Mouse (Mus musculus) embryonic fibroblast, embryonic 13.5 days (primary cell): ENCODE measurements at regions not wholly inside any gene's neighbourhood (a gene's known extent, or its start where the extent isn't known, plus 50 kb on each side); places are given as distances from the start of the nearest gene placed in this dataset.

Experiments used
- H3K27ac ChIP-seq: 2 replicates; pipeline ENCODE4 v1.5.1; 2012; ENCODE audit warnings: low read length, control low read depth, inconsistent platforms; ENCODE audit not compliant: insufficient read depth
- H3K4me1 ChIP-seq: 2 replicates; pipeline ENCODE4 v1.6.1; 2011; ENCODE audit warnings: low read length; ENCODE audit not compliant: control insufficient read depth, insufficient read depth
- H3K4me3 ChIP-seq: 2 replicates; pipeline ENCODE4 v1.5.1; 2011; ENCODE audit warnings: mild to moderate bottlenecking, control low read depth, low read length; ENCODE audit not compliant: insufficient read depth
- CTCF ChIP-seq: IDR thresholded peaks from 2 replicates; pipeline ENCODE4 v1.5.1; 2011; ENCODE audit warnings: mild to moderate bottlenecking, control low read depth, low read length, moderate library complexity, borderline replicate concordance; ENCODE audit not compliant: insufficient read depth
- POLR2A ChIP-seq: IDR thresholded peaks from 2 replicates; pipeline ENCODE4 v1.6.1; 2011; ENCODE audit warnings: low read depth, mild to moderate bottlenecking, control low read depth, low read length, moderate library complexity

DNA sequence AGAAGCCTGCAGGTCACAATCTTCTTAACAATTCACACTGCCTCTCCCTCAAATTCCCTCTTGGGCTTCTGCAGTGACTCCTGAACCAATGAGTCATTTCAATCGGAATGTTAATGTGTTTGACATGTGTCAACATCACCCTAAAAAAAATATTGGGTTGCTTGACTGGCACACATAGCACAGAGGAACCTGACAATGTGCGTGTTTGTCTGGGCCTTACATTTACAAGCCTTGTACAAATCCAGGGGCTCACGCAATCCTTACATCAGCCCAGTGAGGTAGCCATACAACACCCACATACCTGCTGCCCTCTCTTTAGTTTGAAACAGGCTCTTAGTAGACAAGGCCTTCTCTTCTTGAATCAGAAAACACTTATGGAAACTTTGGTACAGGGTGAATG, 153.8 kb upstream of the Maf start:
- no peaks in the 10 kb centered on the region for H3K4me1 ChIP-seq
- H3K4me3 ChIP-seq = no peak overlapping the region
- no peak overlapping the region for H3K27ac ChIP-seq
- TF ChIP-seq CTCF (no peak), POLR2A (no peak)

DNA sequence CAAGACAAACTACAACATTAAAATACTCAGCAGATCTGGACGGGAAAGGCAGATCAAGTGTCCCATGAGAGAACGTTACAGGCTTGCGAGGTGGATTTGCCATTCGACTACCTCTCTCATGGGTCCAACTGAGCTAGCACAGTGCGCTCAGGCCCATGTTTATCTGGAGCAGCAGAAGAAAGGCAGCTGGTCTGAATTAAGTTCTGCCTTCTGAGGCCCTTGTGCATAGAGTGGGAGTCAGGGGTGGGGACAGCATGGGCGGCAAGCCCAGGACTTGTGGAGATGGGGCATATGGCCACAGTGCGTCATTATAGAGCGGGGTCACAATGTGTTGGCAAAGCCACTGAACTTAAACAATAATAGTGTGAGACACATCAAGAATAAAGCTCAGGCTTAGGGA, 151.8 kb upstream of the Maf start:
- Histone ChIP-seq H3K4me3 (no peak overlapping the region), H3K27ac (no peak overlapping the region), H3K4me1 (0 out of 2 replicates have a peak, but pooled peaks cover 2% of the 10 kb centered on the region)
- TF ChIP-seq POLR2A (no peak), CTCF (no peak)

DNA sequence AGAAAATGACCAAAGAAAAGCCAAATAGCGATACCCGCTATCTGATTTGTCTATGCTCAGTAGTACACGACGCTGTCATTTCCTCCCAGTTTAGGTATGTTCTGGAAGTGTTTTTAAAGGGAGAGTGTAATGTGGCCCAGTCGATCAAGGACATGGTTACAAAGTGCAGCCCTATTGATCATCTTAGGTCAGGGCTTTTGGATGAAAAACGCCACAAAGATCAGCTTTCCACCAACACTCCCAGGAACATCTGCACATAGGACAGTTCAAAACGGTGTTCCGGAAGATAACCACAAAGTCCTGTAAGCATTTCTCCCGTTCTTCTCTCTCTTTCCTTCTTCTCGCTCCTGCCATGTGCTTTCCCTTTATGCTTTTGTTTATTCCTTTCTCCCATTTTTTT, 149.2 kb upstream of the Maf start:
- 0 out of 2 replicates have a peak, but pooled peaks cover 2% of the 10 kb centered on the region for H3K4me1 ChIP-seq
- TF ChIP-seq POLR2A (no peak), CTCF (no peak)
- H3K4me3 ChIP-seq = no peak overlapping the region
- no peak overlapping the region for H3K27ac ChIP-seq

DNA sequence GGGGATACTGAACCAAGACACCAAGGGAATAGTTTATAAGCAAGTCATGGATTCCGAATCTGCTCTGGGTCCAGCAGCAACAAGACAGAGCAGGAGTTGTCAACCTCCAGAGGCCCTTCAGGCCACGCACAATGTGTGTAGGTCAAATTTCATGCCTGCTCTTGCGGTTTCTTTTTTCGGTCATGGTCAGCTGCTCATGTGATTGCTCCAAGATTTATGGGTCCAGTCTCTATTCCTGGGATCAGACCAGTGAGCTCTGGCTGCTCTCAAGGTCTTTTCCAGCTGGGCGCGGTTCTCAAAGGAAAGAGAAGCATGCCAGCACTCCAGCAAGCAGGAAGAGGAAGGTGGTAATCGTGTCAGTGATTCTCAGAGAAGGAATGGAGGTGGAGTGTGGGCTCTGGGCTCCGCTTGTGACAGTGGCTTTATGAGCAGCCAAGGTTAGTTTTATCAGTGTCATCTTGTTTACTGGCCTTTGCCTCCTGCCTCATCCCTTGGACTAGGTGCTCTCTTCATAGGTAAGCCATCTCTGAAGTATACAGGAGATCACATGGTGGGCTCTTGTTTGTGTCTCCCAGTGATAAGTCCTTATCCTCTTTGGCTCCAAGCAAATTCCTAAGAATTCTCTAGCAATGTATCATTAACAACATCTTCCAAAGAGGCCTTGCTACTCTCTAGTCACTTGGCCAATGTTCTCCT, 148.5 kb upstream of the Maf start:
- TF ChIP-seq POLR2A (no peak), CTCF (no peak)
- 0 out of 2 replicates have a peak, but pooled peaks cover 2% of the 10 kb centered on the region for H3K4me1 ChIP-seq

DNA sequence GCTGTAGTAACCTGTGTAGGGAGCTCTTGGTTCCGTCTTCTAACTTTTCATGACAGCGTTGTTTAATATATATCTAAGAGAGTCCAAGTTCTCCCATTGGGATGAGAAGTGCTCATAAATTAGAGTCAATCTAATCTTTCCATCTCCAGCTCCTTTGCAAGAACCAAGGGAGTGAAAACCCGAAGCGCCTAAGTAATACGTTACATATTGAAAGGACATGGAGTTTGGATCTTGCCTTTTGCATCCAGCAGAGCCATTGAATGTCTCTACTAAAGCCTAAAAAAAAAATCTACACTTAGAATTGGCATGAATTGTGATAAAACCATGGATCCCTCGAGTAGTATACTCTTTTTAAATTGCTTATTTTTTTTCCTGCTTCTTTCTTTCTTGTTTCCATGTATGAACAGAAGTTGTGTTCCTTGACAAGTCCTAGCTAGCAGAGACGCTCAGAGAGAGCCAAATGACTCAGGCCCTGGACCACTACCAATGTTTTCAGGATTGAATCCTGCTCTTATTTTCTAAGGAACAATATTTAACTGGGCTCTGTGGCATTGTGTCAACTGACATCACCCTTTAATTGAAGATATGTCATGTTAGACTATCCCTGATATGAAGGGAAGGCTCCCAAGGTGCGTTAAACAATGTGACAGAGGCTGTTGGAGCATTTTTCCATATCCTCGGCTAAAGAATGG, 146.8 kb upstream of the Maf start:
- no peak overlapping the region for H3K4me3 ChIP-seq
- 0 out of 2 replicates have a peak, but pooled peaks cover 2% of the 10 kb centered on the region for H3K4me1 ChIP-seq
- H3K27ac ChIP-seq = no peak overlapping the region
- TF ChIP-seq CTCF = no peak
- no peak for TF ChIP-seq POLR2A

More for the DNA sequence above, 148.5 kb upstream of the Maf start:
- Histone ChIP-seq H3K27ac (no peak overlapping the region), H3K4me3 (no peak overlapping the region)

DNA sequence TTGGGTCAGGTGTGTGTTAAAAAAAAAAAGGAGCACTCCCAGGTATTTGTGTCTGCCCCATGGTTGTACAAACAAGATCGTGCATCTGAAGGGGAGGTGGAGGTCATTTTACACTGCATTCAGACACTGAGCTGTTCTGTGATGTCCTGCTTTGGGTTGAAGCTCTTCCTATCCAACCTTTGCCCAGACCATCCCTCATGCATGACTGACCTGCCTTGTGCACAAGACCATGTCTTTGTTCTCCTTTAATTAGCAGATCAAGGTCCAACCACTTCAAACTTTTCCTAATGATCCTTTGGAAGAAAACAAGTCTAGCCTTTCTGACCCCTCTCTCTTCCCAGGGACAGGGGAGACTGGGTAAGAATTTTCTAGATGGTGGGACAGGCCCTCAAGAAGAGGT, 143.0 kb upstream of the Maf start:
- TF ChIP-seq CTCF = no peak
- Histone ChIP-seq H3K4me3 (no peak overlapping the region), H3K27ac (no peak overlapping the region), H3K4me1 (no peaks in the 10 kb centered on the region)

DNA sequence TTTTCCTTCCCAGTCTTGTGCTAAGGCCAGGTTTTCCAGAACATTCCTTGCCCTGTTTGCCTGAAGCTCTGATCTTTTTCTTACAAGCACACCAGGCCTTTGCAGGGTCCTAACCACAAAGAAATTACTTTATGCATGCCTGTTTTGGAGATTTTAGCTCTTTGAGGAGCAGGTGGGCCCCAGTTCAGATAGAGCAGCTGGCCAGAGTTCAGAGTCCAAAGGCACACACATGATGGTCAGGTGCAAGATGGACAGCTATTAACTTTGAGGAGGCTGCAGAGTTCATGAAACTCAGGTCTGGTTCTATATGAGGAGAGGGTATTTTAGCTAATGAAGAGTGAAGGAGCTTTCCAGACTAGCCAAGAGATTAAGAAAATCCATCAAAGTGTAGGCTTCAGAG, 125.8 kb upstream of the Maf start:
- no peak overlapping the region for H3K4me3 ChIP-seq
- no peaks in the 10 kb centered on the region for H3K4me1 ChIP-seq
- no peak for TF ChIP-seq CTCF
- no peak for TF ChIP-seq POLR2A
- no peak overlapping the region for H3K27ac ChIP-seq

DNA sequence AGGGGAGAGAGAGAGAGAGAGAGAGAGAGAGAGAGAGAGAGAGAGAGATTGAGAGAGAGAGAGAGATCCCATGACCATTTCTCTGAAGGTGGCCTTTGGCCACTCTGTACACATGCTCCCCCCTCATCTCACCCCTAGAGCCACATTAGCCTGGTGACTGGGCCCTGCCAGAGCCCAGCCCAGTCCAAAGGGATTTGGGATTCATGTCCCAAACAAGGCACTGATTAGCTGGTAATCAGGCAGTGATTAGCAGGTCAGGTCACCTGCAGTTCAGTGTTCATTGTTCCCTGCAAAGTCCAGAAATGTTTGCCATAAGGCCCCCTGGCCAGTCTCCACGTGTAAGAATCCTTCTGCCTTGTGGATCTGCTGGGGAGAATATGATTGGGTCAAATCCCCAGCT, 124.1 kb upstream of the Maf start:
- TF ChIP-seq POLR2A (no peak), CTCF (no peak)
- Histone ChIP-seq H3K4me1 (no peaks in the 10 kb centered on the region; the same call in 1 of the 2 replicates), H3K27ac (no peak overlapping the region), H3K4me3 (no peak overlapping the region)

DNA sequence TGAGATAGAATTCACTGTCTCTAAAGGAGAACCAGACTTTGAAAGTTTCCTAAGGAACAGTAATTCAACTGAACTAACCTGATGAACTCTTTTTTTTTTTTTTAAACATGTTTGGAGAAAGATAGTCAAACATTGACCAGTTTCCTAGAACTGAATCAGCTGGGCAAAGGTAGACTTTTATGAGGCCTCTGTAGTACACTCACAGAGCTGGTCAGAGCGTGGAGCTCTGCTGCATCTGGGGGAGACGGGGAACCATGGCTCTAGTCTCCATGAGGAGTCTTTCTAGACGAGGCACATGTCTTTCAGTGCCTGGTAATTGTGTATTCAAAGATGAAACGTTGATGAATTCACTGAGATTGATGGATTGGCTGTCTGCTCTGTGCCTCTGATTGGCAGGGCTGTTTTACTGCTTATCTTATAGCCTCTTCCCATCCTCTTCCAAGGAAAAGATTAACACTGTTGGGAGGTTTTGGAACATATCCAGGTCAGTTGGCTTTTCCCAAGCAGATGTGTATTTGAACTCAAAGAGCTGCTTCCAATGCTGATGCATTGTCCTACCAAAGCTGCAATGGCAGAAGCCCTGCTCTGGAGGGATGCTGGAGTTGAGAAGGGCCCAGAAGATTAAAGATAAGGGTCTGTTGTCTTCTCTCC, 122.5 kb upstream of the Maf start:
- TF ChIP-seq CTCF (no peak), POLR2A (no peak)
- H3K4me1 ChIP-seq = peaks cover 3% of the 10 kb centered on the region
- H3K27ac ChIP-seq = no peak overlapping the region
- no peak overlapping the region for H3K4me3 ChIP-seq

DNA sequence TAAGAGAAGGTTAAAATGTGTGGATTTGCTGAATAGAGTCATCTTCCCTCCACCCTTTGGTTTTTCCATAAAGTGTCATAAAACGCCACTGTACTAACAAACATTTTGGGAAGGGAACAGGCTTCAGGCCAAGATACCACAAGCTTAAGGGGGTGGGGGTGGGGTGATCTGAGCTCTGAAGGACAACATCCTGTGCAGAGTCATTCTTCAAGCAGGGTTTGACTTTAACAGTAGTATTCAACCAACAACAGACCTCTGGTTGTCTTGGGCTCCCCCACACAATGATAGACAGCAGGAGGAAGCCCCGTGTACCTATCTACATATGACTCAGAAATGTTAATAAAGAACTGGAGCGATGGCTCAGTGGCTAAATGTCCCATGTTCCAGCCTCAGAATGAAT, 118.9 kb upstream of the Maf start:
- H3K4me3 ChIP-seq = no peak overlapping the region
- TF ChIP-seq CTCF (no peak), POLR2A (no peak)
- H3K4me1 ChIP-seq = peaks cover 3% of the 10 kb centered on the region
- no peak overlapping the region for H3K27ac ChIP-seq
